Mouse (Mus musculus): ENCODE data around the gene Ctxn2.

Ctxn2 gene

GRCm38 (mm10) chr2:125123477-125123852 lies 13.0 kb upstream of the Ctxn2 start, which contains the start of gene Myef2:
Gene Myef2 (minus strand): TSS chr2:125123661.
- Histone ChIP-seq H3K4me3 (replicated peaks; ENCODE audit: low read length) (peak within 1 kb of the TSS; percentile 87), H3K4me1 (replicated peaks; ENCODE audit: low read depth, low read length) (peaks cover 62% of the 10 kb centered on the region), H3K9me3 (ENCODE audit: low read length) (no peaks in the 10 kb centered on the region), H3K36me3 (ENCODE audit: insufficient read depth, low read length) (peaks cover 19% of the 10 kb centered on the region; the same call in 1 of the 2 replicates), H3K27me3 (ENCODE audit: insufficient read depth, low read length) (no peaks in the 10 kb centered on the region)
- no peak for TF ChIP-seq POU5F1 (IDR thresholded peaks at IDR 0.05; ENCODE audit: borderline replicate concordance, low read length)
- no peak for TF ChIP-seq NANOG (IDR thresholded peaks at IDR 0.05; ENCODE audit: borderline replicate concordance, low read length)
- TF ChIP-seq CTCF (conservative IDR thresholded peaks at IDR 0.05; ENCODE audit: low read length), result no peak

GRCm38 (mm10) chr2:125125824-125126223 lies 10.7 kb upstream of the Ctxn2 start:
- H3K9me3 ChIP-seq (ENCODE audit: low read length), result no peaks in the 10 kb centered on the region
- H3K36me3 ChIP-seq (ENCODE audit: insufficient read depth, low read length), result peaks cover 10% of the 10 kb centered on the region; the same call in 1 of the 2 replicates
- H3K4me1 ChIP-seq (replicated peaks; ENCODE audit: low read depth, low read length), result peaks cover 40% of the 10 kb centered on the region
- H3K27me3 ChIP-seq (ENCODE audit: insufficient read depth, low read length), result no peaks in the 10 kb centered on the region; the same call in 1 of the 2 replicates
- TF ChIP-seq POU5F1 (IDR thresholded peaks at IDR 0.05; ENCODE audit: borderline replicate concordance, low read length) (no peak), NANOG (IDR thresholded peaks at IDR 0.05; ENCODE audit: borderline replicate concordance, low read length) (no peak), CTCF (conservative IDR thresholded peaks at IDR 0.05; ENCODE audit: low read length) (no peak)
- peak overlapping the region; percentile 43; the same call in 1 of the 2 replicates for H3K4me3 ChIP-seq (replicated peaks; ENCODE audit: low read length)

- no peak for TF ChIP-seq CTCF (conservative IDR thresholded peaks at IDR 0.05; ENCODE audit: low read length)
- no peak for TF ChIP-seq NANOG (IDR thresholded peaks at IDR 0.05; ENCODE audit: borderline replicate concordance, low read length)
- no peak for TF ChIP-seq POU5F1 (IDR thresholded peaks at IDR 0.05; ENCODE audit: borderline replicate concordance, low read length)
- no peaks in the 10 kb centered on the region; the same call in 1 of the 2 replicates for H3K27me3 ChIP-seq (ENCODE audit: insufficient read depth, low read length)
- H3K36me3 ChIP-seq (ENCODE audit: insufficient read depth, low read length), result peaks cover 3% of the 10 kb centered on the region; the same call in 1 of the 2 replicates
- H3K4me1 ChIP-seq (replicated peaks; ENCODE audit: low read depth, low read length), result peaks cover 30% of the 10 kb centered on the region
- no peak overlapping the region for H3K4me3 ChIP-seq (replicated peaks; ENCODE audit: low read length)
- H3K9me3 ChIP-seq (ENCODE audit: low read length), result no peaks in the 10 kb centered on the region
Observed at GRCm38 (mm10) chr2:125126792-125127191, 9.7 kb upstream of the Ctxn2 start.

GRCm38 (mm10) chr2:125134113-125134512 lies 2.4 kb upstream of the Ctxn2 start:
- H3K36me3 ChIP-seq (ENCODE audit: insufficient read depth, low read length), result no peaks in the 10 kb centered on the region
- H3K4me1 ChIP-seq (replicated peaks; ENCODE audit: low read depth, low read length), result peaks cover 19% of the 10 kb centered on the region
- 0 out of 2 replicates have a peak, but pooled peaks cover 3% of the 10 kb centered on the region for H3K9me3 ChIP-seq (ENCODE audit: low read length)
- H3K27me3 ChIP-seq (ENCODE audit: insufficient read depth, low read length), result peaks cover 8% of the 10 kb centered on the region
- no peak for TF ChIP-seq NANOG (IDR thresholded peaks at IDR 0.05; ENCODE audit: borderline replicate concordance, low read length)
- no peak for TF ChIP-seq POU5F1 (IDR thresholded peaks at IDR 0.05; ENCODE audit: borderline replicate concordance, low read length)
- no peak for TF ChIP-seq CTCF (conservative IDR thresholded peaks at IDR 0.05; ENCODE audit: low read length)
- no peak overlapping the region for H3K4me3 ChIP-seq (replicated peaks; ENCODE audit: low read length)

GRCm38 (mm10) chr2:125136846-125137245 lies 354 bp downstream of the Ctxn2 start:
- Histone ChIP-seq H3K36me3 (ENCODE audit: insufficient read depth, low read length) (no peaks in the 10 kb centered on the region), H3K4me1 (replicated peaks; ENCODE audit: low read depth, low read length) (peaks cover 19% of the 10 kb centered on the region), H3K9me3 (ENCODE audit: low read length) (0 out of 2 replicates have a peak, but pooled peaks cover 3% of the 10 kb centered on the region), H3K4me3 (replicated peaks; ENCODE audit: low read length) (peak overlapping the region; percentile 61), H3K27me3 (ENCODE audit: insufficient read depth, low read length) (peaks cover 8% of the 10 kb centered on the region; the same call in 1 of the 2 replicates)
- TF ChIP-seq CTCF (conservative IDR thresholded peaks at IDR 0.05; ENCODE audit: low read length), result no peak
- no peak for TF ChIP-seq POU5F1 (IDR thresholded peaks at IDR 0.05; ENCODE audit: borderline replicate concordance, low read length)
- no peak for TF ChIP-seq NANOG (IDR thresholded peaks at IDR 0.05; ENCODE audit: borderline replicate concordance, low read length)

GRCm38 (mm10) chr2:125142336-125142735 lies 5.8 kb downstream of the Ctxn2 start:
- no peak for TF ChIP-seq POU5F1 (IDR thresholded peaks at IDR 0.05; ENCODE audit: borderline replicate concordance, low read length)
- TF ChIP-seq CTCF (conservative IDR thresholded peaks at IDR 0.05; ENCODE audit: low read length), result no peak
- no peak for TF ChIP-seq NANOG (IDR thresholded peaks at IDR 0.05; ENCODE audit: borderline replicate concordance, low read length)
- Histone ChIP-seq H3K4me1 (replicated peaks; ENCODE audit: low read depth, low read length) (no peaks in the 10 kb centered on the region), H3K27me3 (ENCODE audit: insufficient read depth, low read length) (no peaks in the 10 kb centered on the region; the same call in 1 of the 2 replicates), H3K36me3 (ENCODE audit: insufficient read depth, low read length) (no peaks in the 10 kb centered on the region), H3K9me3 (ENCODE audit: low read length) (no peaks in the 10 kb centered on the region), H3K4me3 (replicated peaks; ENCODE audit: low read length) (no peak overlapping the region)

- no peak for TF ChIP-seq CTCF (conservative IDR thresholded peaks at IDR 0.05; ENCODE audit: low read length)
- TF ChIP-seq POU5F1 (IDR thresholded peaks at IDR 0.05; ENCODE audit: borderline replicate concordance, low read length), result no peak
- no peak for TF ChIP-seq NANOG (IDR thresholded peaks at IDR 0.05; ENCODE audit: borderline replicate concordance, low read length)
- no peak within 1 kb of the TSS for H3K4me3 ChIP-seq (replicated peaks; ENCODE audit: low read length)
- H3K36me3 ChIP-seq (ENCODE audit: insufficient read depth, low read length), result no peaks in the 10 kb centered on the region
- peaks cover 23% of the 10 kb centered on the region for H3K4me1 ChIP-seq (replicated peaks; ENCODE audit: low read depth, low read length)
- H3K27me3 ChIP-seq (ENCODE audit: insufficient read depth, low read length), result peaks cover 26% of the 10 kb centered on the region
- no peaks in the 10 kb centered on the region for H3K9me3 ChIP-seq (ENCODE audit: low read length)
Observed at GRCm38 (mm10) chr2:125152388-125152787, 15.9 kb downstream of the Ctxn2 start, which contains the start of gene Slc12a1. Gene Slc12a1 (plus strand): TSS chr2:125152505.

- peaks cover 23% of the 10 kb centered on the region for H3K4me1 ChIP-seq (replicated peaks; ENCODE audit: low read depth, low read length)
- H3K9me3 ChIP-seq (ENCODE audit: low read length), result no peaks in the 10 kb centered on the region
- H3K27me3 ChIP-seq (ENCODE audit: insufficient read depth, low read length), result peaks cover 14% of the 10 kb centered on the region
- TF ChIP-seq CTCF (conservative IDR thresholded peaks at IDR 0.05; ENCODE audit: low read length) (no peak), NANOG (IDR thresholded peaks at IDR 0.05; ENCODE audit: borderline replicate concordance, low read length) (no peak), POU5F1 (IDR thresholded peaks at IDR 0.05; ENCODE audit: borderline replicate concordance, low read length) (no peak)
- peak overlapping the region; percentile 13; the same call in 1 of the 2 replicates for H3K4me3 ChIP-seq (replicated peaks; ENCODE audit: low read length)
- H3K36me3 ChIP-seq (ENCODE audit: insufficient read depth, low read length), result no peaks in the 10 kb centered on the region
Observed at GRCm38 (mm10) chr2:125154294-125154693, 17.8 kb downstream of the Ctxn2 start.

- Histone ChIP-seq H3K4me1 (replicated peaks; ENCODE audit: low read depth, low read length) (peaks cover 23% of the 10 kb centered on the region), H3K9me3 (ENCODE audit: low read length) (no peaks in the 10 kb centered on the region), H3K27me3 (ENCODE audit: insufficient read depth, low read length) (peaks cover 8% of the 10 kb centered on the region), H3K36me3 (ENCODE audit: insufficient read depth, low read length) (no peaks in the 10 kb centered on the region), H3K4me3 (replicated peaks; ENCODE audit: low read length) (no peak overlapping the region)
- no peak for TF ChIP-seq NANOG (IDR thresholded peaks at IDR 0.05; ENCODE audit: borderline replicate concordance, low read length)
- TF ChIP-seq POU5F1 (IDR thresholded peaks at IDR 0.05; ENCODE audit: borderline replicate concordance, low read length), result no peak
- no peak; the same call in 1 of the 2 replicates for TF ChIP-seq CTCF (conservative IDR thresholded peaks at IDR 0.05; ENCODE audit: low read length)
Observed at GRCm38 (mm10) chr2:125155504-125155903, 19.0 kb downstream of the Ctxn2 start.
